Mouse (Mus musculus) myocyte (in vitro differentiated cells): ENCODE measurements at regions not wholly inside any gene's neighbourhood (a gene's known extent, or its start where the extent isn't known, plus 50 kb on each side); places are given as distances from the start of the nearest gene placed in this dataset.

Experiments used
- H3K27me3 ChIP-seq: one replicate; pipeline ENCODE4 v1.6.1; 2011; ENCODE audit not compliant: control insufficient read depth, insufficient read depth, insufficient read length
- H3K36me3 ChIP-seq: one replicate; pipeline ENCODE4 v1.6.1; 2011; ENCODE audit not compliant: control insufficient read depth, insufficient read depth
- H3K4me2 ChIP-seq: one replicate; pipeline ENCODE4 v1.6.1; 2011; ENCODE audit warnings: low read depth, control low read depth
- H3K4me3 ChIP-seq: one replicate; pipeline ENCODE4 v1.5.1; 2011; ENCODE audit warnings: mild to moderate bottlenecking, control low read depth, moderate library complexity
- H3K79me2 ChIP-seq: one replicate; pipeline ENCODE4 v1.6.1; 2011; ENCODE audit not compliant: control insufficient read depth, insufficient read depth
- H3ac ChIP-seq: one replicate; pipeline ENCODE4 v1.6.1; 2011; ENCODE audit not compliant: control insufficient read depth, insufficient read length
- CEBPB ChIP-seq: IDR thresholded peaks from 2 replicates; pipeline ENCODE4 v1.6.1; 2011; ENCODE audit warnings: mild to moderate bottlenecking, moderate library complexity; ENCODE audit not compliant: poor library complexity, insufficient read depth, severe bottlenecking
- E2F4 ChIP-seq: IDR thresholded peaks from one replicate; pipeline ENCODE4 v1.6.1; 2011; ENCODE audit warnings: mild to moderate bottlenecking, control low read depth, moderate library complexity; ENCODE audit not compliant: insufficient read depth
- MAX ChIP-seq: IDR thresholded peaks from one replicate; pipeline ENCODE4 v1.6.1; 2011; ENCODE audit warnings: low read depth, mild to moderate bottlenecking, control low read depth
- MYOD1 ChIP-seq, 3 experiments: IDR thresholded peaks; one replicate each; pipeline ENCODE4 v1.6.1; 2011; ENCODE audit warnings: control low read depth in 2 of 3, low read depth in 2 of 3, mild to moderate bottlenecking in 2 of 3, moderate library complexity in 1 of 3; ENCODE audit not compliant: insufficient read length in 2 of 3, control insufficient read depth in 1 of 3
- MYOG ChIP-seq, 3 experiments: IDR thresholded peaks; one replicate each; pipeline ENCODE4 v1.6.1; 2011; ENCODE audit warnings: control low read depth in 2 of 3, low read depth in 2 of 3, mild to moderate bottlenecking in 2 of 3; ENCODE audit not compliant: insufficient read length in 2 of 3, control insufficient read depth in 1 of 3, insufficient read depth in 1 of 3
- POLR2A ChIP-seq: IDR thresholded peaks from one replicate; pipeline ENCODE4 v1.6.1; 2011; ENCODE audit warnings: low read depth, mild to moderate bottlenecking, control low read depth, moderate library complexity; ENCODE audit not compliant: insufficient read length
- POLR2AphosphoS2 ChIP-seq: IDR thresholded peaks from one replicate; pipeline ENCODE4 v1.6.1; 2011; ENCODE audit warnings: low read depth, control low read depth; ENCODE audit not compliant: insufficient read length
- REST ChIP-seq: IDR thresholded peaks from one replicate; pipeline ENCODE4 v1.6.1; 2011; ENCODE audit warnings: mild to moderate bottlenecking, control low read depth, moderate library complexity; ENCODE audit not compliant: insufficient read depth, insufficient read length
- SRF ChIP-seq: IDR thresholded peaks from one replicate; pipeline ENCODE4 v1.6.1; 2011; ENCODE audit warnings: low read depth; ENCODE audit not compliant: control insufficient read depth, insufficient read length
- TCF12 ChIP-seq: IDR thresholded peaks from one replicate; pipeline ENCODE4 v1.6.1; 2011; ENCODE audit warnings: mild to moderate bottlenecking, control low read depth; ENCODE audit not compliant: poor library complexity, insufficient read depth, severe bottlenecking
- TCF3 ChIP-seq: IDR thresholded peaks from one replicate; pipeline ENCODE4 v1.6.1; 2011; ENCODE audit warnings: low read depth, control low read depth; ENCODE audit not compliant: insufficient read length
- USF1 ChIP-seq: IDR thresholded peaks from one replicate; pipeline ENCODE4 v1.6.1; 2011; ENCODE audit warnings: low read depth, mild to moderate bottlenecking, control low read depth, moderate library complexity

DNA sequence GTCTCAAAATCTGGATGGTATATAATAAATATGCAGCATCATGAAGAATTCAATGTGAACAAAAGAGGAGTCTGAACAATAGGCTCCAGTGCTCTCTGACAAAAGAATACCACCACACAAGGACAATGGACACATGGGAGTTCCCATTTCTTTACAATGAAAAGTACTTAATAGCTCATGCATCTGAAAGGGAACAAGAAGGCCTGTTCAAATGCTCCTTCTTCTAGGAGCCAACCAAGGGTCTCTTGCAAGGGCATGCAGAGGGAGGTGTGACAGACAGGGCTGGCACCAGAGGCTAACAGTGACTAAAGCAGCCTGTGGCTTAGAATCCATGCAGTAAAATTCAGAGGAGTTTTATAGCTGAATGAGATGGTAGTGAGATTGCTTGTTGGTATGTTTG lies 524.5 kb downstream of the Tox3 start:
- H3K4me3 ChIP-seq, result no peak overlapping the region
- no peak overlapping the region for H3K4me2 ChIP-seq
- no peaks in the 10 kb centered on the region for H3K27me3 ChIP-seq
- H3ac ChIP-seq, result no peak overlapping the region
- TF ChIP-seq MYOD1 (IDR thresholded peaks at IDR 0.05; ENCODE audit: control insufficient read depth in 1 of 3, insufficient read length in 2 of 3, low read depth in 2 of 3) (no peak), TCF12 (no peak), E2F4 (no peak), TCF3 (no peak), CEBPB (no peak), MAX (no peak), REST (no peak), POLR2A (no peak), POLR2AphosphoS2 (no peak), MYOG (IDR thresholded peaks at IDR 0.05; ENCODE audit: control insufficient read depth in 1 of 3, insufficient read depth in 1 of 3, insufficient read length in 2 of 3, low read depth in 2 of 3) (no peak), SRF (no peak)
- no peaks in the 10 kb centered on the region for H3K79me2 ChIP-seq
- no peaks in the 10 kb centered on the region for H3K36me3 ChIP-seq

DNA sequence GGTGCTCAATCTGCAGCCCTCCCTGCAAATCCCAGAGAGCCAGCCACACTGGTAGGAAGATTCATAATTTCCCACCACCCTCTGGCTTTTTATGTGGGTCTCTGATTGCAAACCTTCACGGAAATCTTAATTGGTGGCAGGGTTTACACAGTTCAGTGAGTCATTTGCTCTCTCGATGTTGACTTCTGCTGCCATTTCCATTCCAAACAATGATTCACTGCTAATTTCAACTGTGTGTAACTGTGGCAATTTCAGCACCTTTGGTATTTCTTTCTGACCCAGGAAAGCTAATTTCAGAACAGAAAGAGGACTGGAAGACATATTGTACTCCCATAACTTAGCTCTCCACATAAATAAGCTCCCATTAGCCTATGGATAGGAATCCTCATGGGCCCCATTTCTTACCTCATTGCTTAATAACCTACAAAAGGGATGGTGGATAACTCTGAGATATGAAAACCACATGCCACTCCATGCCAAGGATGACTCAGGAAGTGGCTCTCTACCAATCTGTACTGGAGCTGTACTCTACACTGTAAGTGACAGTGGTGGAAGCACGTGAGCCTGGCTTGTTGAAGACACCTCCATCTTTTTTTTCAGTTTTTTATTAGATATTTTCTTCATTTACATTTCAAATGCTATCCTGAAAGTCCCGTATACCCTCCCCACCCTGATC lies 536.0 kb downstream of the Tox3 start:
- H3K4me2 ChIP-seq, result no peak overlapping the region

DNA sequence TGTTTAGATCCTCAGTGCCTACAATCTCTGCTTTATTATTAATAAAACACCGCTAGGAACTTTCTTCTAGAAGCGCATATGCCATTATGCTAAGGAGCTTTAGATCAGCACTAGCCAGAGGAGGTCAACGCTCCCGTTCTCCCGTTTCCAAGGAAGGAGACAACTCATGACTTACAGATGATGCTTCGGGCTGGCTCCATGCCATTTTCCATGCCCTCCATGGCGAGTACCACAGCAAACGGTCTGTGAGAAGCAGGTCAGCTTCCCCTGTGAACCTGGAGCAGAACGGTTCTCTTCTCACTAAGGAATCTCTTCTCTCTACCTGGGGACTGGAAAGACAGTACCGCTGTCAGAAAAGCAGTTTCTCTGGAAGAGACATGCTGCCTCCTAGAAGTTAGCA lies 559.8 kb downstream of the Tox3 start:
- Histone ChIP-seq H3K27me3 (peaks cover 5% of the 10 kb centered on the region), H3K4me3 (no peak overlapping the region), H3K36me3 (no peaks in the 10 kb centered on the region), H3ac (no peak overlapping the region), H3K79me2 (no peaks in the 10 kb centered on the region), H3K4me2 (no peak overlapping the region)
- TF ChIP-seq REST, result no peak
- no peak for TF ChIP-seq USF1
- no peak for TF ChIP-seq CEBPB
- no peak for TF ChIP-seq TCF12
- no peak for TF ChIP-seq MYOG (IDR thresholded peaks at IDR 0.05; ENCODE audit: control insufficient read depth in 1 of 3, insufficient read depth in 1 of 3, insufficient read length in 2 of 3, low read depth in 2 of 3)

More for the DNA sequence above, 536.0 kb downstream of the Tox3 start:
- TF ChIP-seq REST (no peak), MAX (no peak), SRF (no peak), MYOG (IDR thresholded peaks at IDR 0.05; ENCODE audit: control insufficient read depth in 1 of 3, insufficient read depth in 1 of 3, insufficient read length in 2 of 3, low read depth in 2 of 3) (no peak), TCF12 (no peak), E2F4 (no peak), MYOD1 (IDR thresholded peaks at IDR 0.05; ENCODE audit: control insufficient read depth in 1 of 3, insufficient read length in 2 of 3, low read depth in 2 of 3) (no peak), USF1 (no peak), TCF3 (no peak), POLR2AphosphoS2 (no peak), CEBPB (no peak), POLR2A (no peak)
- Histone ChIP-seq H3K27me3 (no peaks in the 10 kb centered on the region), H3K4me3 (no peak overlapping the region), H3ac (no peak overlapping the region), H3K79me2 (no peaks in the 10 kb centered on the region), H3K36me3 (no peaks in the 10 kb centered on the region)

- H3K4me3 ChIP-seq, result no peak overlapping the region
- no peak overlapping the region for H3K4me2 ChIP-seq
- peaks cover 5% of the 10 kb centered on the region for H3K27me3 ChIP-seq
- H3K36me3 ChIP-seq, result no peaks in the 10 kb centered on the region
- H3ac ChIP-seq, result no peak overlapping the region
- TF ChIP-seq MYOG (IDR thresholded peaks at IDR 0.05; ENCODE audit: control insufficient read depth in 1 of 3, insufficient read depth in 1 of 3, insufficient read length in 2 of 3, low read depth in 2 of 3) (no peak), CEBPB (no peak), MAX (no peak), POLR2AphosphoS2 (no peak), TCF12 (no peak), POLR2A (no peak), TCF3 (no peak), E2F4 (no peak), REST (no peak), USF1 (no peak), MYOD1 (IDR thresholded peaks at IDR 0.05; ENCODE audit: control insufficient read depth in 1 of 3, insufficient read length in 2 of 3, low read depth in 2 of 3) (no peak), SRF (no peak)
- H3K79me2 ChIP-seq, result no peaks in the 10 kb centered on the region
Observed at GRCm38 (mm10) chr8:89787050-89787905, 560.9 kb downstream of the Tox3 start.
